Mouse (Mus musculus) G1E (cell line): ENCODE results near the gene Gna12. TPM values are rescaled to one million over a fixed set of nuclear protein-coding genes. Genes with fewer than 3 reads are reported as not detected.

Source experiments
- ATAC-seq: 2 replicates; pipeline ENCODE4 v1.8.0; 2016; ENCODE audit warnings: mild to moderate bottlenecking; ENCODE audit not compliant: insufficient number of reproducible peaks, poor library complexity, low FRiP score, severe bottlenecking; ENCODE audit errors: extremely low read depth
- DNase-seq: peaks from one replicate; pipeline ENCODE4 v3.0.0; 2012; ENCODE audit warnings: low spot score
- H3K27me3 ChIP-seq: 2 replicates; pipeline ENCODE4 v1.6.1; 2012; ENCODE audit warnings: mild to moderate bottlenecking, low read length, inconsistent platforms; ENCODE audit not compliant: insufficient read depth
- H3K36me3 ChIP-seq: replicated peaks from 2 replicates; pipeline ENCODE3; 2012; ENCODE audit warnings: mild to moderate bottlenecking, inconsistent platforms
- H3K4me1 ChIP-seq: 2 replicates; pipeline ENCODE4 v1.6.1; 2012; ENCODE audit warnings: low read depth, low read length, inconsistent platforms, mixed read lengths; ENCODE audit not compliant: insufficient read depth
- H3K4me3 ChIP-seq: 2 replicates; pipeline ENCODE4 v1.5.1; 2012; ENCODE audit warnings: low read depth, mild to moderate bottlenecking, inconsistent platforms, low read length, moderate library complexity, mixed read lengths
- H3K9me3 ChIP-seq: replicated peaks from 2 replicates; pipeline ENCODE4 v1.6.1; 2012; ENCODE audit warnings: inconsistent platforms
- CTCF ChIP-seq: IDR thresholded peaks from 2 replicates; pipeline ENCODE4 v1.5.1; 2012; ENCODE audit warnings: low read depth, low read length, inconsistent platforms, mixed read lengths
- GATA1 ChIP-seq: IDR thresholded peaks from 2 replicates; pipeline ENCODE4 v1.6.1; 2012; ENCODE audit warnings: borderline replicate concordance, low read length, inconsistent platforms, mixed read lengths
- GATA2 ChIP-seq: IDR thresholded peaks from 2 replicates; pipeline ENCODE4 v1.6.1; 2012; ENCODE audit warnings: low read depth, low read length, inconsistent platforms, borderline replicate concordance
- POLR2AphosphoS5 ChIP-seq: IDR thresholded peaks from 2 replicates; pipeline ENCODE4 v1.6.1; 2012; ENCODE audit warnings: low read depth, low read length, inconsistent platforms; ENCODE audit not compliant: insufficient replicate concordance
- TAL1 ChIP-seq: conservative IDR thresholded peaks from 2 replicates; pipeline ENCODE4 v1.6.1; 2012; ENCODE audit warnings: low read depth, low read length, inconsistent platforms, mixed read lengths
- polyA plus RNA-seq: library from polyadenylated mRNA; stranded (reverse); fragments of >175 nt; gene quantifications from 2 replicates; pipeline ENCODE4 v1.2.3, GENCODE M21; 2012
- total RNA-seq, 2 experiments: library from RNA; stranded (forward) in 1 of 2; stranded (reverse) in 1 of 2; fragments of 200-1000 nt in 1 of 2; fragments of >200 nt in 1 of 2; fragmentation: Nextera tagmentation in 1 of 2; gene quantifications; 2 replicates each; pipeline ENCODE4 v1.2.3; 2014 to 2017

Gna12 gene
- total and polyA plus RNA-seq, 3 experiments: 22.2 to 66.7 (median 53.1) TPM

DNA sequence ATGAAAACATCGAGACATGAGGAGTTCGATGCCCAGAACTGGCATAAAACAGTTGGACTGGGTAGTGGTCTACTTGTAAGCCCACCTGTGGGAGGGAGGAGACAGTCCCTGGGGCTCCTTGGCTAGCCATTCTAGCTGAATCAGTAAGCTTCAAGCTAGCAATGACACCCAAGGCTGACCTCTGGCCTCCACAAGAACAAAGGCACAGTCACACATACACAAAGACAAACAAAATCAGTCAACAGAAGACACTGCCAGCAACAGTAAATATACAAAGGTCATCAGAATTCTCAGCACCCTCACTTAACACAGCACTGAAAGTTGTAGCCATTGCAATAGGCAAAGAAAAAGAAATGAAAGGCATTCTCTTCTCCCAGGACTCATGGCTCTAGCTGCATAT is 6.8 kb downstream of the Gna12 start:
- Histone ChIP-seq H3K4me3 (no peak overlapping the region), H3K36me3 (peaks cover 42% of the 10 kb centered on the region), H3K27me3 (no peaks in the 10 kb centered on the region), H3K9me3 (no peaks in the 10 kb centered on the region), H3K4me1 (peaks cover 35% of the 10 kb centered on the region)
- ATAC-seq: no peak
- TF ChIP-seq POLR2AphosphoS5 (no peak), TAL1 (no peak), GATA2 (no peak), CTCF (no peak), GATA1 (no peak)
- DNase-seq: no peak

DNA sequence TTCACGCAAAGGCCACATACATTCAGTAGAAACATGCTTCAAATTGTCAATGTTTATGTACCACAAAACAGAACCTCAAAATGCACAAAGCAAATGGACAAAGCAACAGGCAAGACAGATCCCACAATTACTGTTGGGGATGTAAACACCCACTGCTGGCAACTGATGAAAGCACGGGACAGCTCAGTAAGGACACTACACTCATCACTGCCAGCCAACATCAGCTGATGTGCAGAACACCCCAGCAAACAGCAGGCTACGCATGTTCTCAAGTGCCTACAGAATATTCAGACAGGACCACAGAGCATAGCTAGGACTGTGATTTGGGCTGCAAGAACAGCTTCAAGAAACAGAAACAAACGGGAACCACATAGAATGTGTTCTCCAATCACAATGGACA is 8.3 kb downstream of the Gna12 start:
- TF ChIP-seq TAL1: no peak
- no peak for TF ChIP-seq GATA1
- TF ChIP-seq GATA2: no peak
- TF ChIP-seq POLR2AphosphoS5: no peak
- TF ChIP-seq CTCF: no peak
- Histone ChIP-seq H3K27me3 (no peaks in the 10 kb centered on the region), H3K9me3 (no peaks in the 10 kb centered on the region), H3K36me3 (peaks cover 48% of the 10 kb centered on the region), H3K4me3 (no peak overlapping the region), H3K4me1 (peaks cover 42% of the 10 kb centered on the region)
- ATAC-seq: no peak
- DNase-seq: no peak

DNA sequence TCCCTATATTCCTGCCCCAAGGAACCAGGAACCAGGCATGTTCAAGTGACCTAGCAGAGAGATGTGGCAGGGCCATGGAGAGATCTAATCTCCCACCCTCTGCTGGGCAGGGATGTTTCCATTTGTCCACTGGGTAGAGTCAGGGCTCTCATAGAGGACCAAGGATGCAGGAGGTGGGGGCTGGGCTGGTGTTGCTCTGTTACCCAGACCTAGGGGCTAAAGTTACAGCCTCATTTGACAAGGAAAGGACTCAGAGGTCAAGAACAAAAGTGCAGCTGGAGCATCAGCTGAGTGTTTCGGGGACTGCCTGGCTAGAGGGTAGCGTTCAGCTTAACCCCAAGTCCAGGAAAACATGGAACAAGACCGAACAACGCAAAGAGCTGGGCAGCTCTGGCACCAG is 9.7 kb downstream of the Gna12 start:
- TF ChIP-seq TAL1 (no peak), CTCF (no peak), POLR2AphosphoS5 (no peak), GATA2 (no peak), GATA1 (no peak)
- Histone ChIP-seq H3K4me1 (peaks cover 44% of the 10 kb centered on the region), H3K27me3 (no peaks in the 10 kb centered on the region), H3K4me3 (no peak overlapping the region), H3K36me3 (peaks cover 42% of the 10 kb centered on the region), H3K9me3 (no peaks in the 10 kb centered on the region)
- ATAC-seq: no peak
- DNase-seq: no peak

DNA sequence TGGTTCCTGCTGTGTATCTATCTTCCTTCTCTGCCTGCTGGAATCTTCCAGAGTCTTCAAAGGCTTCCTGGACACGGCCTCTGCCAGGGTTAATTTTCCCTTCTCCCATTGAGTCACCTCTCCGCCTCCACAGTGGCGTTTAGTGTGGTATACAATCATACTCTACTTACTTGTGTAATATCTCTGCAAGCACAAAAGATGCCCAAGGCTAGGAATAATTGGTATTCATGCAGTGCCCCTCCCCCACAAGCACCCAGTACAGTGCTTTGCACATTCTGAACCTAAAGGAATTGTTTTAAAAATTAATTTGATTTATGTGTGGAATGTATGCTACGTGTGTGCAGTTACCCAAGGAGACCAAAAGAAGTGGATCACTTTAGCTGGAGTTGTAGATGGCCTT is 10.6 kb downstream of the Gna12 start:
- TF ChIP-seq TAL1 (no peak), CTCF (no peak), POLR2AphosphoS5 (no peak), GATA2 (no peak), GATA1 (no peak)

DNA sequence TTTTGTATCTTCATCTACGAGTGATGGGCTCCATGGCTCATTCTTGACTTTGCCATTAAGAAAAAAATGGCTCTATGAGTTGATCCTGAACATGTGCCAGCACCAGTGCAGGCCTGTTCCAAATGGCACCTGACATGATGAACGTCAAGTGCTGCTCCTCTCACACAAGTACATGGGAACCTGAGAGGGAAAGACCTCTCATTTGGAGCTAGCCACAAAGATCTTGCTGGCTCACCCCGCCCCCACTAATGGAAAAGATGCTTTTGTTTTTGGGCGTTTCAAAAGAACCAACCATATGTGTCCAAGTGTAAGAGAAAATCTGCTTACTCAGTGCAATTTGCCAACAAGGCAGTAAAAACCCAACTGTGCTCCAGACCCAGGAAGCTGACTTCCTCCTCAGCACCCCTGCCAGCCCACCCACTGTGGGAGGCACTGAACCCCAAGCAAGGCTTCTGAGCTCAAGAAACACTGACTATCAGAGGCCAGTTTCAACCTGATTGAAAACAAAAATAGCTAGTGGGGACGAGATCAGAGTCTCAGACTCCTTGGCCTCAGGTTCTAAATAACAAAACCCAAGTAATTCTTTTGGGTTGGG is 11.7 kb downstream of the Gna12 start:
- Histone ChIP-seq H3K27me3 (no peaks in the 10 kb centered on the region), H3K9me3 (no peaks in the 10 kb centered on the region), H3K4me3 (no peak overlapping the region), H3K4me1 (peaks cover 54% of the 10 kb centered on the region), H3K36me3 (peaks cover 44% of the 10 kb centered on the region)
- DNase-seq (no peak), ATAC-seq (no peak; the same call in 1 of the 2 replicates)
- no peak for TF ChIP-seq POLR2AphosphoS5
- TF ChIP-seq GATA1: no peak
- TF ChIP-seq TAL1: no peak
- no peak for TF ChIP-seq GATA2
- TF ChIP-seq CTCF: no peak

More for the DNA sequence above, 10.6 kb downstream of the Gna12 start:
- ATAC-seq (no peak), DNase-seq (no peak)
- Histone ChIP-seq H3K36me3 (peaks cover 42% of the 10 kb centered on the region), H3K4me3 (no peak overlapping the region), H3K27me3 (no peaks in the 10 kb centered on the region), H3K9me3 (no peaks in the 10 kb centered on the region), H3K4me1 (peaks cover 52% of the 10 kb centered on the region)

DNA sequence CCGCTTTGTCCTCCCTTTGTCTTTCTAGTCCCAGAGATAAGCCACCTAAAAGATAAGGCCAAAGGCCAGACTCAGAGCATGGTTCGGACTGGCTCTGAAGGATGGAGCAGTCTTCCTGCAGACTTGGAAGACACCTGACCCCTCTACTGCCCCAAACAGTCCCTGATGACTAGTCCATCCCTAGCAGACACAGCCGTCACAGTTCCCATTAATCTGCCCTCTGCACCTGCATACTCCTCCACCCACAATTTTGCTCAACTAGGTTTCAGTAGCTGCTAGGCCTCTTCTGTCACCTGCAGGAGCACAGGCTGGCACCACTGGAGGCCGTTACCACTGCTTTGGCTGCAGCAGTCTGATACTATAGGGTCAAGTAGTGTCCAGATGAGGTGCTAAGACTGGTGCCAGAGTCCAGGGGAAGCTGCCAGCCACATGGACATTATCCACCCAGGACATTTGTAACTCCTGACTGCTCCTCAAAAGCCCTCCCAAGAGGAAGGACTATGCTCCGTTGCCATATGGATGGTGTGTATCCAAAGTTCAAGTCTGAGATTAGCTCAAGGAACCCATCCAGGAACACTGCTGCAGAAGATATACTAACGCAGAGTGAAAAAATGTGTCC is 13.2 kb downstream of the Gna12 start:
- ATAC-seq: 0 out of 2 replicates have a peak, but pooled peaks have one; percentile 1
- no peak for DNase-seq
- Histone ChIP-seq H3K36me3 (peaks cover 41% of the 10 kb centered on the region), H3K4me3 (no peak overlapping the region), H3K27me3 (no peaks in the 10 kb centered on the region), H3K9me3 (no peaks in the 10 kb centered on the region), H3K4me1 (peaks cover 55% of the 10 kb centered on the region)
- TF ChIP-seq GATA2 (no peak), TAL1 (no peak), CTCF (no peak), POLR2AphosphoS5 (no peak), GATA1 (no peak)
